Mouse (Mus musculus): Measurements from ENCODE around the gene Ftl1.

DNA sequence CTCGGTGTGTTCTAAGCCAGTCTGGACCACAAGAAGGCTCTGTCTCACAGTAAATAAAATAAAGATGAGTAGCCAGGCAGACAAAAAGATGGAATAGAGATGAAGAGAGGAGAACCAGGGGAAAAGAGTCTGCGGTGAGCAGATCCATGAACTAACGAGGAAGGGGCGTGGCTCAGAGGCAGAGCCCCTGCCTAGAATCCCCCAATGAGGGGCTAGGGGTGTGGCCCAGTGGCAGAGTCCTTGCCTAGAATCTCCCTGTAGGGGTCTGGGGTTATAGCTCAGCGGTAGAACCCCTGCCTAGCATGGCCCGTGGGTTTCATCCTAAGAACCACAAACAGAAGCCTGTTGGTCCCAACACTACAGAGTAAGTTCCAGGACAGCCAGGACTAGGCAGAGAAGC is 22.6 kb downstream of the Ftl1 start:
- TF ChIP-seq CTCF (IDR thresholded peaks at IDR 0.05; ENCODE audit: extremely low read depth, insufficient read length, insufficient replicate concordance, low read depth, low read length) (no peak), POLR2A (IDR thresholded peaks at IDR 0.05; ENCODE audit: low read depth, low read length) (no peak)

Measured in small intestine, adult 2 months (tissue).